Mouse (Mus musculus) limb, embryonic 11.5 days (tissue): ENCODE measurements around the gene Iars. TPM values are rescaled to one million over a fixed set of nuclear protein-coding genes. Genes with fewer than 3 reads are reported as not detected.

ENCODE experiments used
- ATAC-seq: fragments of 200-750 bp; cut with Nextera tagmentation; 2 replicates; pipeline ENCODE4 v1.8.0; 2017; ENCODE audit warnings: low read depth; ENCODE audit not compliant: insufficient number of reproducible peaks, low FRiP score, low TSS enrichment
- DNase-seq: peaks from one replicate; pipeline ENCODE4 v3.0.0-alpha.2; 2015; ENCODE audit warnings: low spot score
- H3K27ac ChIP-seq: fragments of 300-500 bp; sonication (generic); replicated peaks from 2 replicates; pipeline ENCODE4 v1.5.1; 2014; ENCODE audit warnings: low read depth, mild to moderate bottlenecking, low read length
- H3K27me3 ChIP-seq: fragments of 300-500 bp; sonication (generic); 2 replicates; pipeline ENCODE4 v1.6.1; 2014; ENCODE audit warnings: mild to moderate bottlenecking, low read length, mixed read lengths; ENCODE audit not compliant: control insufficient read depth, insufficient read depth
- H3K36me3 ChIP-seq: fragments of 300-500 bp; sonication (generic); 2 replicates; pipeline ENCODE4 v1.6.1; 2014; ENCODE audit warnings: mild to moderate bottlenecking, low read length, moderate library complexity, mixed read lengths; ENCODE audit not compliant: control insufficient read depth, insufficient read depth
- H3K4me1 ChIP-seq: fragments of 300-500 bp; sonication (generic); 2 replicates; pipeline ENCODE4 v1.6.1; 2014; ENCODE audit warnings: low read length, mixed read lengths; ENCODE audit not compliant: control insufficient read depth, insufficient read depth
- H3K4me2 ChIP-seq: fragments of 300-500 bp; sonication (generic); 2 replicates; pipeline ENCODE4 v1.6.1; 2014; ENCODE audit warnings: low read depth, mild to moderate bottlenecking, moderate library complexity; ENCODE audit not compliant: severe bottlenecking
- H3K4me3 ChIP-seq: fragments of 300-500 bp; sonication (generic); 2 replicates; pipeline ENCODE4 v1.5.1; 2014; ENCODE audit warnings: low read depth, low read length
- H3K9ac ChIP-seq: fragments of 300-500 bp; sonication (generic); 2 replicates; pipeline ENCODE4 v1.6.1; 2014; ENCODE audit warnings: mild to moderate bottlenecking, low read length
- H3K9me3 ChIP-seq: fragments of 300-500 bp; sonication (generic); 2 replicates; pipeline ENCODE4 v1.6.1; 2016; ENCODE audit warnings: low read length; ENCODE audit not compliant: control insufficient read depth
- WGBS: fragments of 180-500 bp; shearing (Covaris S2); extraction: QIAGEN DNeasy Blood & Tissue Kit; methylation state at CpG from one replicate; pipeline ENCODE4 v1.1.7; 2014; 5-methylcytosine and 5-hydroxymethylcytosine counted together
- polyA plus RNA-seq: library from polyadenylated mRNA; unstranded; fragments of >200 nt; fragmentation: Nextera tagmentation; extraction: Ambion mirVana; gene quantifications from 2 replicates; pipeline ENCODE4 v1.2.1, GENCODE M21; 2014

Iars gene
- polyA plus RNA-seq, 1 experiment from 2014 or later: 95.2 TPM

- H3K4me3 ChIP-seq: peak within 1 kb of the TSS; percentile 82
- H3K36me3 ChIP-seq: no peaks in the 10 kb centered on the region; the same call in 1 of the 2 replicates
- under 1% methylated on average over 64 of the region's 68 CpGs for WGBS
- H3K4me1 ChIP-seq: peaks cover 4% of the 10 kb centered on the region
- DNase-seq (peak; percentile 100), ATAC-seq (peak; percentile 99)
- no peaks in the 10 kb centered on the region for H3K27me3 ChIP-seq
- H3K27ac ChIP-seq: no peak within 1 kb of the TSS
- peak within 1 kb of the TSS; percentile 74 for H3K4me2 ChIP-seq
- peak within 1 kb of the TSS; percentile 61 for H3K9ac ChIP-seq
- H3K9me3 ChIP-seq: no peaks in the 10 kb centered on the region
These were observed 29.3 kb upstream of the Iars start, which contains the start of the genes Cenpp and Nol8 for GRCm38 (mm10) chr13:49652481-49653179. Cenpp (minus strand) TSS chr13:49652785. Nol8 (plus strand) TSS chr13:49653078.

GRCm38 (mm10) chr13:49653180-49653541 is 28.7 kb upstream of the Iars start:
- Histone ChIP-seq H3K9ac (peak overlapping the region; percentile 61), H3K27ac (no peak overlapping the region), H3K4me2 (peak overlapping the region; percentile 74), H3K4me3 (peak overlapping the region; percentile 82), H3K36me3 (no peaks in the 10 kb centered on the region; the same call in 1 of the 2 replicates), H3K9me3 (no peaks in the 10 kb centered on the region), H3K4me1 (peaks cover 4% of the 10 kb centered on the region), H3K27me3 (no peaks in the 10 kb centered on the region)
- ATAC-seq (peak; percentile 74), DNase-seq (no peak)
- under 1% methylated on average over 16 of the region's 16 CpGs for WGBS

- DNase-seq (no peak), ATAC-seq (no peak)
- no peak overlapping the region for H3K4me3 ChIP-seq
- H3K36me3 ChIP-seq: peaks cover 6% of the 10 kb centered on the region; the same call in 1 of the 2 replicates
- no peak overlapping the region for H3K9ac ChIP-seq
- no peak overlapping the region for H3K27ac ChIP-seq
- H3K4me2 ChIP-seq: no peak overlapping the region
- no peaks in the 10 kb centered on the region for H3K27me3 ChIP-seq
- 96% methylated on average over 2 of the region's 2 CpGs for WGBS
- 0 out of 2 replicates have a peak, but pooled peaks cover 3% of the 10 kb centered on the region for H3K4me1 ChIP-seq
- no peaks in the 10 kb centered on the region for H3K9me3 ChIP-seq
These were observed 4.1 kb upstream of the Iars start for GRCm38 (mm10) chr13:49677793-49678192.

- DNase-seq (no peak), ATAC-seq (peak; percentile 59; the same call in 1 of the 2 replicates)
- Histone ChIP-seq H3K9ac (peak overlapping the region; percentile 75), H3K27ac (no peak overlapping the region), H3K4me2 (peak overlapping the region; percentile 82), H3K9me3 (no peaks in the 10 kb centered on the region), H3K27me3 (no peaks in the 10 kb centered on the region), H3K4me3 (peak overlapping the region; percentile 69), H3K4me1 (0 out of 2 replicates have a peak, but pooled peaks cover 5% of the 10 kb centered on the region), H3K36me3 (no peaks in the 10 kb centered on the region)
- under 1% methylated on average over 20 of the region's 20 CpGs for WGBS
These were observed 440 bp downstream of the Iars start for GRCm38 (mm10) chr13:49682233-49682846.

- Histone ChIP-seq H3K27me3 (no peaks in the 10 kb centered on the region), H3K9me3 (no peaks in the 10 kb centered on the region), H3K36me3 (no peaks in the 10 kb centered on the region; the same call in 1 of the 2 replicates), H3K9ac (no peak overlapping the region), H3K4me2 (no peak overlapping the region), H3K4me3 (no peak overlapping the region), H3K4me1 (0 out of 2 replicates have a peak, but pooled peaks cover 5% of the 10 kb centered on the region), H3K27ac (no peak overlapping the region)
- 81% methylated on average over 4 of the region's 4 CpGs for WGBS
- no peak for ATAC-seq
- no peak for DNase-seq
These were observed 2.4 kb downstream of the Iars start for GRCm38 (mm10) chr13:49684266-49684665.

- no peaks in the 10 kb centered on the region for H3K27me3 ChIP-seq
- H3K36me3 ChIP-seq: peaks cover 15% of the 10 kb centered on the region; the same call in 1 of the 2 replicates
- H3K9ac ChIP-seq: no peak overlapping the region
- ATAC-seq: no peak
- 99% methylated on average over 5 of the region's 5 CpGs for WGBS
- H3K27ac ChIP-seq: no peak overlapping the region
- DNase-seq: no peak
- H3K9me3 ChIP-seq: no peaks in the 10 kb centered on the region
- no peak overlapping the region for H3K4me3 ChIP-seq
- H3K4me1 ChIP-seq: no peaks in the 10 kb centered on the region
- H3K4me2 ChIP-seq: no peak overlapping the region
These were observed 9.2 kb downstream of the Iars start for GRCm38 (mm10) chr13:49691056-49691455.

- ATAC-seq: no peak
- 90% methylated on average over 11 of the region's 11 CpGs for WGBS
- no peak overlapping the region for H3K4me3 ChIP-seq
- H3K36me3 ChIP-seq: peaks cover 15% of the 10 kb centered on the region; the same call in 1 of the 2 replicates
- no peaks in the 10 kb centered on the region for H3K9me3 ChIP-seq
- H3K27ac ChIP-seq: no peak overlapping the region
- H3K27me3 ChIP-seq: no peaks in the 10 kb centered on the region
- DNase-seq: no peak
- H3K4me2 ChIP-seq: no peak overlapping the region
- no peaks in the 10 kb centered on the region for H3K4me1 ChIP-seq
- H3K9ac ChIP-seq: no peak overlapping the region
These were observed 21.4 kb downstream of the Iars start for GRCm38 (mm10) chr13:49703216-49703779.

- 95% methylated on average over 3 of the region's 3 CpGs for WGBS
- Histone ChIP-seq H3K27me3 (no peaks in the 10 kb centered on the region), H3K36me3 (peaks cover 20% of the 10 kb centered on the region; the same call in 1 of the 2 replicates), H3K9ac (no peak overlapping the region), H3K4me1 (no peaks in the 10 kb centered on the region), H3K27ac (no peak overlapping the region), H3K4me3 (no peak overlapping the region), H3K9me3 (no peaks in the 10 kb centered on the region), H3K4me2 (no peak overlapping the region)
- no peak for ATAC-seq
- no peak for DNase-seq
These were observed 24.3 kb downstream of the Iars start for GRCm38 (mm10) chr13:49706032-49706690.
